Mouse (Mus musculus): ENCODE results near the gene Dck. TPM values are rescaled to one million over a fixed set of nuclear protein-coding genes. Genes with fewer than 3 reads are reported as not detected.

Dck gene
- polyA plus RNA-seq, 1 experiment from 2014 or later = 44.5 TPM

GRCm38 (mm10) chr5:88768201-88768600 is 3.4 kb downstream of the Dck start:
- H3K9ac ChIP-seq (ENCODE audit: low read length) = no peak overlapping the region
- no peaks in the 10 kb centered on the region for H3K9me3 ChIP-seq (replicated peaks; ENCODE audit: control insufficient read depth, low read length)
- H3K4me2 ChIP-seq (ENCODE audit: low read depth, low read length) = no peak overlapping the region
- no peak overlapping the region for H3K4me3 ChIP-seq (ENCODE audit: low read length)
- 84% methylated on average over 6 of the region's 6 CpGs for WGBS
- H3K27ac ChIP-seq (ENCODE audit: low read length) = no peak overlapping the region
- peaks cover 14% of the 10 kb centered on the region for H3K36me3 ChIP-seq (ENCODE audit: control insufficient read depth, insufficient read depth)
- H3K4me1 ChIP-seq (ENCODE audit: control insufficient read depth, insufficient read depth, low read length) = peaks cover 15% of the 10 kb centered on the region
- H3K27me3 ChIP-seq (ENCODE audit: control insufficient read depth, insufficient read depth, low read length) = no peaks in the 10 kb centered on the region
- ATAC-seq (replicated peaks; ENCODE audit: extremely low read depth, insufficient read depth, low FRiP score) = no peak

- Histone ChIP-seq H3K4me2 (ENCODE audit: low read depth, low read length) (no peak overlapping the region), H3K36me3 (ENCODE audit: control insufficient read depth, insufficient read depth) (peaks cover 37% of the 10 kb centered on the region), H3K27me3 (ENCODE audit: control insufficient read depth, insufficient read depth, low read length) (no peaks in the 10 kb centered on the region), H3K27ac (ENCODE audit: low read length) (no peak overlapping the region), H3K9ac (ENCODE audit: low read length) (no peak overlapping the region), H3K9me3 (replicated peaks; ENCODE audit: control insufficient read depth, low read length) (no peaks in the 10 kb centered on the region), H3K4me1 (ENCODE audit: control insufficient read depth, insufficient read depth, low read length) (no peaks in the 10 kb centered on the region), H3K4me3 (ENCODE audit: low read length) (no peak overlapping the region)
- WGBS = 73% methylated on average over 7 of the region's 7 CpGs
- ATAC-seq (replicated peaks; ENCODE audit: extremely low read depth, insufficient read depth, low FRiP score) = no peak
Measured at GRCm38 (mm10) chr5:88782072-88782765, 17.4 kb downstream of the Dck start.

GRCm38 (mm10) chr5:88785059-88785458 is 20.3 kb downstream of the Dck start:
- no peaks in the 10 kb centered on the region for H3K27me3 ChIP-seq (ENCODE audit: control insufficient read depth, insufficient read depth, low read length)
- no peak overlapping the region for H3K9ac ChIP-seq (ENCODE audit: low read length)
- no peak overlapping the region for H3K27ac ChIP-seq (ENCODE audit: low read length)
- no peak overlapping the region for H3K4me3 ChIP-seq (ENCODE audit: low read length)
- H3K4me1 ChIP-seq (ENCODE audit: control insufficient read depth, insufficient read depth, low read length) = no peaks in the 10 kb centered on the region
- WGBS = 79% methylated on average over 1 of the region's 1 CpGs
- peaks cover 26% of the 10 kb centered on the region for H3K36me3 ChIP-seq (ENCODE audit: control insufficient read depth, insufficient read depth)
- no peaks in the 10 kb centered on the region for H3K9me3 ChIP-seq (replicated peaks; ENCODE audit: control insufficient read depth, low read length)
- no peak for ATAC-seq (replicated peaks; ENCODE audit: extremely low read depth, insufficient read depth, low FRiP score)
- H3K4me2 ChIP-seq (ENCODE audit: low read depth, low read length) = no peak overlapping the region

- Histone ChIP-seq H3K27ac (ENCODE audit: low read length) (no peak overlapping the region), H3K9me3 (replicated peaks; ENCODE audit: control insufficient read depth, low read length) (no peaks in the 10 kb centered on the region), H3K4me2 (ENCODE audit: low read depth, low read length) (no peak overlapping the region), H3K36me3 (ENCODE audit: control insufficient read depth, insufficient read depth) (0 out of 2 replicates have a peak, but pooled peaks cover 3% of the 10 kb centered on the region), H3K4me3 (ENCODE audit: low read length) (no peak overlapping the region), H3K4me1 (ENCODE audit: control insufficient read depth, insufficient read depth, low read length) (no peaks in the 10 kb centered on the region), H3K27me3 (ENCODE audit: control insufficient read depth, insufficient read depth, low read length) (no peaks in the 10 kb centered on the region), H3K9ac (ENCODE audit: low read length) (no peak overlapping the region)
- 34% methylated on average over 9 of the region's 9 CpGs for WGBS
- no peak for ATAC-seq (replicated peaks; ENCODE audit: extremely low read depth, insufficient read depth, low FRiP score)
Measured at GRCm38 (mm10) chr5:88790675-88791074, 25.9 kb downstream of the Dck start.

GRCm38 (mm10) chr5:88791256-88792245 is 26.8 kb downstream of the Dck start:
- H3K9me3 ChIP-seq (replicated peaks; ENCODE audit: control insufficient read depth, low read length) = no peaks in the 10 kb centered on the region
- H3K27me3 ChIP-seq (ENCODE audit: control insufficient read depth, insufficient read depth, low read length) = no peaks in the 10 kb centered on the region
- H3K4me3 ChIP-seq (ENCODE audit: low read length) = no peak overlapping the region
- no peak overlapping the region for H3K9ac ChIP-seq (ENCODE audit: low read length)
- no peak for ATAC-seq (replicated peaks; ENCODE audit: extremely low read depth, insufficient read depth, low FRiP score)
- no peak overlapping the region for H3K4me2 ChIP-seq (ENCODE audit: low read depth, low read length)
- no peaks in the 10 kb centered on the region for H3K4me1 ChIP-seq (ENCODE audit: control insufficient read depth, insufficient read depth, low read length)
- H3K36me3 ChIP-seq (ENCODE audit: control insufficient read depth, insufficient read depth) = no peaks in the 10 kb centered on the region
- 33% methylated on average over 10 of the region's 10 CpGs for WGBS
- no peak overlapping the region for H3K27ac ChIP-seq (ENCODE audit: low read length)

- Histone ChIP-seq H3K4me2 (ENCODE audit: low read depth, low read length) (no peak overlapping the region), H3K36me3 (ENCODE audit: control insufficient read depth, insufficient read depth) (no peaks in the 10 kb centered on the region), H3K27me3 (ENCODE audit: control insufficient read depth, insufficient read depth, low read length) (no peaks in the 10 kb centered on the region), H3K4me1 (ENCODE audit: control insufficient read depth, insufficient read depth, low read length) (no peaks in the 10 kb centered on the region), H3K9me3 (replicated peaks; ENCODE audit: control insufficient read depth, low read length) (no peaks in the 10 kb centered on the region), H3K9ac (ENCODE audit: low read length) (no peak overlapping the region), H3K27ac (ENCODE audit: low read length) (no peak overlapping the region), H3K4me3 (ENCODE audit: low read length) (no peak overlapping the region)
- WGBS = 79% methylated on average over 3 of the region's 3 CpGs
- ATAC-seq (replicated peaks; ENCODE audit: extremely low read depth, insufficient read depth, low FRiP score) = no peak
Measured at GRCm38 (mm10) chr5:88793676-88794075, 28.9 kb downstream of the Dck start.

GRCm38 (mm10) chr5:88795910-88796584 is 31.3 kb downstream of the Dck start:
- Histone ChIP-seq H3K36me3 (ENCODE audit: control insufficient read depth, insufficient read depth) (no peaks in the 10 kb centered on the region), H3K4me2 (ENCODE audit: low read depth, low read length) (no peak overlapping the region), H3K27me3 (ENCODE audit: control insufficient read depth, insufficient read depth, low read length) (no peaks in the 10 kb centered on the region), H3K4me3 (ENCODE audit: low read length) (no peak overlapping the region), H3K9me3 (replicated peaks; ENCODE audit: control insufficient read depth, low read length) (no peaks in the 10 kb centered on the region), H3K27ac (ENCODE audit: low read length) (no peak overlapping the region), H3K4me1 (ENCODE audit: control insufficient read depth, insufficient read depth, low read length) (no peaks in the 10 kb centered on the region), H3K9ac (ENCODE audit: low read length) (no peak overlapping the region)
- no peak for ATAC-seq (replicated peaks; ENCODE audit: extremely low read depth, insufficient read depth, low FRiP score)
- 54% methylated on average over 9 of the region's 9 CpGs for WGBS

- Histone ChIP-seq H3K36me3 (ENCODE audit: control insufficient read depth, insufficient read depth) (no peaks in the 10 kb centered on the region), H3K9me3 (replicated peaks; ENCODE audit: control insufficient read depth, low read length) (no peaks in the 10 kb centered on the region), H3K27me3 (ENCODE audit: control insufficient read depth, insufficient read depth, low read length) (no peaks in the 10 kb centered on the region), H3K4me3 (ENCODE audit: low read length) (no peak overlapping the region), H3K27ac (ENCODE audit: low read length) (no peak overlapping the region), H3K4me1 (ENCODE audit: control insufficient read depth, insufficient read depth, low read length) (no peaks in the 10 kb centered on the region), H3K9ac (ENCODE audit: low read length) (no peak overlapping the region), H3K4me2 (ENCODE audit: low read depth, low read length) (no peak overlapping the region)
- no peak for ATAC-seq (replicated peaks; ENCODE audit: extremely low read depth, insufficient read depth, low FRiP score)
- WGBS = 51% methylated on average over 11 of the region's 11 CpGs
Measured at GRCm38 (mm10) chr5:88796588-88796987, 31.8 kb downstream of the Dck start.

All from heart, embryonic 16.5 days (tissue).